Mouse (Mus musculus) testis, postnatal 14 days (tissue): ENCODE measurements around the gene Gm17509.
"Not testable (repeated sequence)": the region's sequence is repeated elsewhere in the genome, so short reads cannot be mapped to it uniquely, and the experiment has no call there.

Experiments used
- DNase-seq: peaks from one replicate; pipeline ENCODE4 v3.0.0; 2021; ENCODE audit warnings: low spot score

Gene Gm17509

GRCm38 (mm10) chr13:117208236-117208635 is 12.6 kb downstream of the Gm17509 start, which contains the start of gene Emb:
TSS of gene Emb (plus strand) at chr13:117208536.
- no peak for DNase-seq

DNA sequence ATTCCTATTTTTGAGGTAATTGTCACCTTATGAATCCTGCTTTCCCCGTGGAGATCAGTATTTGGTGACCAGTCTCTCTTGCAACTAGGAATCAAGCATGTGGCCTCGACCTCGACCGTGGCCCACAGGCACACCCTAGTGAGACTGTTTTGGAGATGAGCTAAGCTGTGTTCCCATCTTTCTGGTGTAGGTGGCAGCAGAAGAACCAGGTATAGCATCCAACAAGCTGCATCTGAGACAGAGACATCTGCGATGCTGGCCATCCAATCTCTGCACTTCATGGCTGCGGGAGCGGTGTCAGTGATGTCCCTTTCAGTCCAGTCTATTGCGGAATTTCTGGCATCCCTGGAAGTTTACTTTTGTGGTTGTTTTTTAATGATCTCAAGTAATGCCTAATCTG is 14.8 kb downstream of the Gm17509 start:
- no peak for DNase-seq

DNA sequence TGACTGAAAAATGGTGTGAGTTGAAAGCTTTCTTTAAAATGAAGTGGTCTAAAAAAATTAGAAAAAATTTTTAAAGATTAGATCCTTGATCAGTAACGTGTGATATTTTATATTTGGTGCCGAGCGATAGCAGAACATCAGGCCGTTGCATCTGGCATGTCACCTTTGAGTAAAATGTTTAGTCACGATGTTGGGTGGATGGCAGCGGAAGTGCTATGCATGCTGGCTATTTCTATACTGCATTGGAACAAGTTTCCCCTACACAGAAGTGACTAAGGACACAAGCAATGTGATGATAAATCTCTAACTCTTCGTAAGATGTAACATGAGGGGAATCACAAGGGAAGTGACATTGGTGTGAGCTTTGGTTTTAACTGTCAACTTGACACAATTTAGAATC is 16.2 kb downstream of the Gm17509 start:
- no peak for DNase-seq

DNA sequence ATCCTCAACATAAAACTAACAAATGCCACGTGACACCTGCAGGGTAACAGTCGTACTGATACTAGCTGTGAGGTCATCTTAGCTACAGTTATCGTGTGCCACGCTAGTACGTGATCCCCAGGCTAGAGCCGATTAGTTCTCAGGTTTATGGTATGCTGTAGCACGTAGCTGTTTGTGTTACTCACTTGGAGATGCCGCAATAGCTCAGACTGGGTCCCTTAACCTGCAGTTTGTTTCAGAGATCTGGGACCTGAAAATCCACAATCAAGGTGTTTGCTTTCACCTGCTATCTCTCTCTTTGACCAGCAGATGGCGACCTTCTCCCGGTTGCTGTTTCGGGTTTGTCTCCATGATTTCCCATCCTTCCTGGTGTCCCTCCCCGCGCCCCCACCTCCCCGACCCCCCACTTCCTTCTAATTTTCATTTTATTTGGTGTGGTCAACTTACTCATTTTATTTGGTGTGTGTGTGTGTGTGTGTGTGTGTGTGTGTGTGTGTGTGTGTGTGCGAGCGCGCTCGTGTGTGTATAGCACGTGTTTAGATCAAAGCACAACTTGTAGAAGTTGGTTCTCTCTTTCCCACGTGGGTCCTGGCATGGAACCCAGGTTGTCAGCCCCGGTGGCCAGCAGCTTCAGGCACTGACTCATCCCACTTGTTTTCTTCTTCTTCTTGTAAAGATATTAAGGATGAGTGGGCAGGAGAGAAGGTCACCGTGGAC is 18.0 kb downstream of the Gm17509 start:
- DNase-seq = no peak

DNA sequence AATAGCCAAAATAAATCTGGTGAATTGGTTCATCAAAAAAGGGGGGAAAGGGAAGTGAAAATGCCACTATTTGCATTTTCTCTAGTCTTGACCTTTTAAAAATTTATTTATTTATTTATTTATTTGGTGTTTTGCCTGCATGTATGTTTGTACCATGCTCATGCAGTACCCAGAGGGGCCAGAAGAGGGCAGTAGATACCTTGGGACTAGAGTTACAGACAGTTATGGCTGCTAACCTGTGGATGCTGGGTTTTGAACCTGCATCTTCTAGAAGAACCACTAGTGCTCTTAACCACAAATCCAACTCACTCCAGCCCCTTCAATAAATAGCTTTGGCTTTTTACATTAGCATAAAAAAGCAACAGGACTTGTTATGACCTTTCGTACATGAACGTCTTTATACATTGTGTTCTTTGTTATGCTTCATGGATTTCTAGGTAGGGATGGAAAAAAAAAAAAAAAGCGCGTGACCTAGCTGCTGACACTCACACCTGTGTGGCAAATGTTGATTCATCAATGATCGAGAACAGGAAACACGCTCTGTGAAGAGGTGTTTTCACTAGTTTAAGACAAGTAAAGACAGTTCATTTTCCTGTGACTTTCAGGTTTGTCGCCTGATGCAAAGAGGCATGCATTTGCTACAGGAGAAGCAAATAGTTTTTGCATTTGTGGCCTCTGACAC is 22.3 kb downstream of the Gm17509 start:
- DNase-seq = peak; percentile 64

GRCm38 (mm10) chr13:117197666-117198065 is 23.2 kb downstream of the Gm17509 start:
- DNase-seq = no peak

- no peak for DNase-seq
Observed at GRCm38 (mm10) chr13:117195569-117196495, 25.0 kb downstream of the Gm17509 start.

DNA sequence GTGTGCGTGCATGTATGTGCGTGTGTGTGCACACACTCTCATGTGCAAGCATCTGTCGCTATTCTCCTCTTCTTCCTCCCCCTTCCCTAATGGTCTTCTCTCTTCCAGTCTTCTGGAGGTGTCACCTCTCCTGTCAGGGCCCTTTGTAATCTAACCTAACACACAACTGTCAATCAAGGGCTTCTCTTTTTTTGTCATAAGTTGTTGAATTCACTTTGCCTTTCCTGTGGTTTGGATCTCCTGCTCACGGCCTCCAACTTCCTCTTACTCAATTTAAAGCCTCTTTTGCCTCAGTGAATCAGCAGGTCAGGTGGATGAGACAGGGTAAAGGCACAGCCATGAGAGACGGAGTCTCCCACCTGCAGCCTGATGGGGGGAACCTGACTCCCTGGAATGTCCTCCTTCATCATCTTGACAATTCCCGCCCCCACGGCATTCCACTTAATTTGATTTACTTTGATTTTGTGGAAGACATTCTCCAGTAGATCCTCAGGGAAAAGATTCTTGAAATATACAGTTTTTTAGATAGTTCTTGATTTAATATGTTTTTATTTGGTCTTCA is 27.4 kb downstream of the Gm17509 start:
- DNase-seq = no peak

DNA sequence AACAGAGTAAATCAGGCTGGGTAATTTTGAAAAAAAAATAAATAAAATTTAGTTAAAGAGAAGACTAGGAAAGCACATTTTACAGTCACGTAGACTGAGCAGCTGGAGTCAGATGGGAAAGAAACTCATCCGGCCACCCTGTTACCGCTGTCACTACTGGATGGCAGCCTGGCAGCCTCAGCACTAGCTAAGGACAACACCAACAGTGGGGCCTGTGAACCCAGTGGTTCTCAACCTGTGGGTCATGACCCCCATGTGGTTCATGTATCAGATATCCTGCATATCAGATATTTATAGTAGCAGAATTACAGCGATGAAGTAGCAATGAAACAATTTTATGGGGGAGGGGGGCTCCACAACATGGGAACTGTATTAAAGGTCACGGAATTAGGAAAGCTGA is 28.7 kb downstream of the Gm17509 start:
- DNase-seq = no peak

DNA sequence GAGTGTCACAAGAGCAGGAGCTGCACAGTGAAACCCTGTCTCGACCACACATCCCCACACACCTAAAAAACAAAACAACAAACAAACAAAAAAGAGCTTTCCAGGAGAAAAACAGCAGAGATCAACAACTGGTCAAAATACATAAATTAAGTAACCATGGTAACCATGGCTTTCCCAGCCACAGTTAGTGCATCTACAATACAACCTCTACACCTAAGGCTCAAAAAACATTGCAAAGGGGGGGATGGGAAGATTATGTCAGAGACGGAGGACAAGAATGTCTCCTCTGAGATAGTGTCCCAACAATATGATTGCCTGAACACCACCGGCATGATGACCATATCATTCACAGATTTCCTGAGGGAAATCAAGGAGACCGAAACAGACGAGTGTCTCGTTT is 35.5 kb downstream of the Gm17509 start:
- DNase-seq = no peak

- DNase-seq = no peak
Observed at GRCm38 (mm10) chr13:117183288-117183687, 37.6 kb downstream of the Gm17509 start.

- DNase-seq = not testable (repeated sequence)
Observed at GRCm38 (mm10) chr13:117180912-117181311, 40.0 kb downstream of the Gm17509 start.
